Mouse (Mus musculus): Measurements from ENCODE around the gene Tprgl. TPM values are rescaled to one million over a fixed set of nuclear protein-coding genes. Genes with fewer than 3 reads are reported as not detected.

The Tprgl gene
- polyA plus RNA-seq, 1 experiment, result 105 TPM

DNA sequence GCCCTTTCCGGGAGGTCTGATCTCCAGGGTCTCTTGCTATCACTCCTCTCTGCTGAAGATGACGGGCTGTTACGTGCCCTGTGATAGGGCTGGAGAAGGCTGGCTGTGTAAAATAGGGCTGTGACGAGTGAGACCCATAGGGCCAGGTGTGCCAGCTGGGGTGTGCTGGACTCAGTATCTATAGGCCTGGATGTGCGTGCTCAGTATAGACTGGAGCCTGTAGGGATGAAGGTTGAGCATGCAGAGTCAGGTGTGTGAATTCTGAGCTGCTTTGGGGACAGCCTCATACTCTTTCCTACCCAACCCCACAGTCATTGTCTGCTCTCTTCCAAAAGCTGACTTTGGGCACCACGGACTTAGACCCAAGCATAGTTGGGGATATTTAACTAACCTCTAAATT, 37.5 kb upstream of the Tprgl start:
- no peak overlapping the region for H3K27ac ChIP-seq (ENCODE audit: control insufficient read depth, insufficient read depth, low read depth, low read length, poor library complexity)
- H3K4me1 ChIP-seq (ENCODE audit: control insufficient read depth, insufficient read depth, low read length), result no peaks in the 10 kb centered on the region
- no peak overlapping the region for H3K4me3 ChIP-seq (replicated peaks; ENCODE audit: control insufficient read depth, low read depth, low read length)
- TF ChIP-seq CTCF (IDR thresholded peaks at IDR 0.05; ENCODE audit: control insufficient read depth, insufficient read depth, low read length) (no peak), POLR2A (IDR thresholded peaks at IDR 0.05; ENCODE audit: borderline replicate concordance, control insufficient read depth, low read depth, low read length) (no peak)
- WGBS, result 79% methylated on average over 6 of the region's 6 CpGs

DNA sequence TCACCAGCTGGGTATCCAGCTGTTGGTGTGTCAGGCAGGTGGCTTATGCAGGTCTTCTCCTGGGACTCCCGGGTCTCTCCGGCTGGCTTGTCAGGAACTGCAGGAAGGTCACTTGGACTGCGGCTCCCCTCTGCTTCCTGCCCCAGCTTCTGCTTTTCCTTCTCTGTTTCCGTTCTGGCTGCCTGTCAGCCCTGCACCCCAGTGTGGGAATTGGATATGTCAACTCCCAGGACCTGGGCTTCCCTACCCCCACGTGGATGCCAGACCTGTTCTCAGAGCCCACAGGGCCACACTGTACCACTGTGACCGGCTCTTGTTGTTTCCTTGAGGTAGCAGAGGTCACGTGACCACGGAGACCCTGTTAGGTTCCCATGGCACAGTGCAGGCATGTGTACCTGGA, 28.5 kb upstream of the Tprgl start:
- Histone ChIP-seq H3K4me3 (replicated peaks; ENCODE audit: control insufficient read depth, low read depth, low read length) (no peak overlapping the region), H3K4me1 (ENCODE audit: control insufficient read depth, insufficient read depth, low read length) (no peaks in the 10 kb centered on the region), H3K27ac (ENCODE audit: control insufficient read depth, insufficient read depth, low read depth, low read length, poor library complexity) (no peak overlapping the region)
- under 1% methylated on average over 8 of the region's 8 CpGs for WGBS
- TF ChIP-seq POLR2A (IDR thresholded peaks at IDR 0.05; ENCODE audit: borderline replicate concordance, control insufficient read depth, low read depth, low read length) (no peak), CTCF (IDR thresholded peaks at IDR 0.05; ENCODE audit: control insufficient read depth, insufficient read depth, low read length) (no peak)

DNA sequence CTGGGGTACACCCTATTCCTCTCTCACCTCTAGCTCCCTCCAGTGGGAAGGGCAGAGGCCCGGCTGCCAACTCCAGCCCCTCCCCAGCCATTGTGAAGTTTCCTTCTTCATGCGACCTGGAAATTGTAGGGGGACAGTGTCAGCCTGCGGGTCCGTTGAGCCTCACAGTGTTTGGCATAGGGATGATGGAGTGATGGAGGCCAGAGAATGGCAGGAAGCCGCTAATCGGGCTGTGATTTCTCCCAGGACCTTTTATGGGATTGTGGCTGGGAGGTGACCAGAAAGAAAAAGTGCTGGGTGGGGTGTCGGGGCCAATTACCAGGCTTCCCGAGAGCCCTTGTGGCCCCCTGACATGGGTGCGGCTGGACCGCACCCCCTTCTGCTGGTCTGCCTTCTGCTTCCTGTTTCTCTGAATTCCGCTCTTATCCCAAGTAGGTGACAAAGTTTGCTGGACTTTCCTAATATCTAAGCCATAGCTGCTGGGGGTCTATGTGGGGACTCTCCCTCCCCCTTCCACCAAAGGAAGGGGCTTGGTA, 25.6 kb upstream of the Tprgl start:
- no peaks in the 10 kb centered on the region for H3K4me1 ChIP-seq (ENCODE audit: control insufficient read depth, insufficient read depth, low read length)
- H3K4me3 ChIP-seq (replicated peaks; ENCODE audit: control insufficient read depth, low read depth, low read length), result no peak overlapping the region
- TF ChIP-seq POLR2A (IDR thresholded peaks at IDR 0.05; ENCODE audit: borderline replicate concordance, control insufficient read depth, low read depth, low read length) (no peak), CTCF (IDR thresholded peaks at IDR 0.05; ENCODE audit: control insufficient read depth, insufficient read depth, low read length) (no peak)
- WGBS, result 79% methylated on average over 11 of the region's 11 CpGs
- no peak overlapping the region for H3K27ac ChIP-seq (ENCODE audit: control insufficient read depth, insufficient read depth, low read depth, low read length, poor library complexity)

DNA sequence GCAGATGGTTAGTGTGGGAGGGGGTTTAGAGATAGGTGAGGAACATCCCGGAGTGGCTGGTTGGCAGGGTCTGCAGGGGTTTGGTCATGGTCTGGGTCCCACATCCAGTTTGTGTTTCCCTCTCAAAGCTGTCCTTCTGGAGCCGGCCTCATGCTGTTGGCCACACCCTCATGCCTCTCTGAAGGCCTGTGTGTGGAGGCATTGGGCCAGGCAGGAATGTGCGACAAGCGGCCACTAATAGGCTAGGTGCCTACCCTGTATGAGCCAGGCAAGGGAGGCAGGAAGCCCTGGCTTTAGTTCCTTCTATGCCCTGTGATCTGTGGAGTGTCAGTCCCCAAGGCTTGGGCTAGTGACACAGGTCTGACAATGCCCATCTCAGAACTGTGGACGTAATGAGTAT, 24.5 kb upstream of the Tprgl start:
- Histone ChIP-seq H3K4me3 (replicated peaks; ENCODE audit: control insufficient read depth, low read depth, low read length) (no peak overlapping the region), H3K27ac (ENCODE audit: control insufficient read depth, insufficient read depth, low read depth, low read length, poor library complexity) (no peak overlapping the region), H3K4me1 (ENCODE audit: control insufficient read depth, insufficient read depth, low read length) (no peaks in the 10 kb centered on the region)
- TF ChIP-seq CTCF (IDR thresholded peaks at IDR 0.05; ENCODE audit: control insufficient read depth, insufficient read depth, low read length) (no peak), POLR2A (IDR thresholded peaks at IDR 0.05; ENCODE audit: borderline replicate concordance, control insufficient read depth, low read depth, low read length) (no peak)
- 80% methylated on average over 5 of the region's 5 CpGs for WGBS

DNA sequence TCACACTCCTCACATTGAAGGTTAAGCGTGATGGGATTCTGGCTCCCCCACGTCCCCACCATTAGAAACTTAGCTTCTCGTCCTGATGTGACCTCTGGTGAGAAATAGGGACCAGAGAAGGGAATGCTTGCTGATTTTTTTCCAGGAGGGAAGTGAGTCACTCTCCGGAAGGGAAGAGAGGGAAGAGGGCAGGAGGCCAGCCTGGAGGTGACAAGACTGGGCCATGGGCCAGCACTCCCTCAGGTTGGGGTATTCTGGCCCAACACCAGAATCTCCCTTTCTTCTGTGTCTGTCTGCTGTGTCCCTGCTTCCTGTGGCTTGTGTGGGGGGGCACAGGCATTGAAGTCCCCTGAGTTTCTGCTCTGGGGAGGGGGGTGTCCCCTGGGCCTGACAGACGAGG, 23.1 kb upstream of the Tprgl start:
- TF ChIP-seq CTCF (IDR thresholded peaks at IDR 0.05; ENCODE audit: control insufficient read depth, insufficient read depth, low read length), result no peak
- TF ChIP-seq POLR2A (IDR thresholded peaks at IDR 0.05; ENCODE audit: borderline replicate concordance, control insufficient read depth, low read depth, low read length), result no peak
- no peaks in the 10 kb centered on the region for H3K4me1 ChIP-seq (ENCODE audit: control insufficient read depth, insufficient read depth, low read length)
- 72% methylated on average over 5 of the region's 5 CpGs for WGBS

DNA sequence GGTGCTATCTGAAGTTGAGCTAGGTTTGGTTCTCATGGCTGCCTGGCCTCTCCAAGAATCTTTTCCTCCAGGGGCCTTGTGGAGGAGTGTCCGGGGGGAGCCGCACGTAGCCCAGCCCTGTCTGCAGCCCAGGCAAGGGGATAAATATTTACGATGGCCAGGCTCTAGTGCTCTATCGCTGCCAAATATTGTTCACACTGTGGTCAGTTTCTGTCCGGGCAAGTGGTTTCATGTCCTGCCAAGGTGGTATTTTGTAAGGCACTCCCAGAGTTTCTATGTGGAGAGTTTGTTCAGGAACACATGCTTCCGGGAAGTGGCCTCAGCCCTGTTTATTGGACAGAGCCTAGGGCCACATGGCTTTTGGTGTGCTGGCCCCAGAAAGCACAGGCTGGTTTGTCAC, 20.5 kb upstream of the Tprgl start:
- no peak for TF ChIP-seq CTCF (IDR thresholded peaks at IDR 0.05; ENCODE audit: control insufficient read depth, insufficient read depth, low read length)
- TF ChIP-seq POLR2A (IDR thresholded peaks at IDR 0.05; ENCODE audit: borderline replicate concordance, control insufficient read depth, low read depth, low read length), result no peak
- WGBS, result 85% methylated on average over 7 of the region's 7 CpGs
- Histone ChIP-seq H3K4me3 (replicated peaks; ENCODE audit: control insufficient read depth, low read depth, low read length) (no peak overlapping the region), H3K27ac (ENCODE audit: control insufficient read depth, insufficient read depth, low read depth, low read length, poor library complexity) (no peak overlapping the region), H3K4me1 (ENCODE audit: control insufficient read depth, insufficient read depth, low read length) (no peaks in the 10 kb centered on the region)

More for the DNA sequence above, 23.1 kb upstream of the Tprgl start:
- H3K4me3 ChIP-seq (replicated peaks; ENCODE audit: control insufficient read depth, low read depth, low read length), result no peak overlapping the region
- H3K27ac ChIP-seq (ENCODE audit: control insufficient read depth, insufficient read depth, low read depth, low read length, poor library complexity), result no peak overlapping the region

DNA sequence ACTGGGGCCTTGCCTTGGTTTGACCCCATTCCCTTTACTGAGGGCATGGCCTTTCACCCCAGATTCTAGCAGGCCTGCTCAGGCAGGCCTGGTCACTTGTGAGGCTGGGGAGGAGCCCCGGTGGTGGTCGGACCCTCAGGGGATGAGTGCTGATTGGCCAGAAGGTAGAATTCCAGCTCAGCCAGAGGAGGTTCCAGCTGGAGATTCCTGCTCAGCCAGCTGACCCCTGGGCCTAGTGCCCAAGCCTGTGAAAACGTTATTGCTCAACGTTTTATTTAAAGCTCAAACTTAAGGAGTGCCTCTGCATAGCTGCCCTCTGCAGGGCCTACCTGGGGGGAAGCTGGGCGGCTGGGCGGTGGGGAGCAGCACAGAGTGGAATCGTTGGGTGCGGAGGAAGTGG, 16.8 kb upstream of the Tprgl start:
- Histone ChIP-seq H3K4me3 (replicated peaks; ENCODE audit: control insufficient read depth, low read depth, low read length) (no peak overlapping the region), H3K4me1 (ENCODE audit: control insufficient read depth, insufficient read depth, low read length) (no peaks in the 10 kb centered on the region), H3K27ac (ENCODE audit: control insufficient read depth, insufficient read depth, low read depth, low read length, poor library complexity) (no peak overlapping the region)
- TF ChIP-seq CTCF (IDR thresholded peaks at IDR 0.05; ENCODE audit: control insufficient read depth, insufficient read depth, low read length), result no peak
- TF ChIP-seq POLR2A (IDR thresholded peaks at IDR 0.05; ENCODE audit: borderline replicate concordance, control insufficient read depth, low read depth, low read length), result no peak
- WGBS, result 53% methylated on average over 8 of the region's 8 CpGs

DNA sequence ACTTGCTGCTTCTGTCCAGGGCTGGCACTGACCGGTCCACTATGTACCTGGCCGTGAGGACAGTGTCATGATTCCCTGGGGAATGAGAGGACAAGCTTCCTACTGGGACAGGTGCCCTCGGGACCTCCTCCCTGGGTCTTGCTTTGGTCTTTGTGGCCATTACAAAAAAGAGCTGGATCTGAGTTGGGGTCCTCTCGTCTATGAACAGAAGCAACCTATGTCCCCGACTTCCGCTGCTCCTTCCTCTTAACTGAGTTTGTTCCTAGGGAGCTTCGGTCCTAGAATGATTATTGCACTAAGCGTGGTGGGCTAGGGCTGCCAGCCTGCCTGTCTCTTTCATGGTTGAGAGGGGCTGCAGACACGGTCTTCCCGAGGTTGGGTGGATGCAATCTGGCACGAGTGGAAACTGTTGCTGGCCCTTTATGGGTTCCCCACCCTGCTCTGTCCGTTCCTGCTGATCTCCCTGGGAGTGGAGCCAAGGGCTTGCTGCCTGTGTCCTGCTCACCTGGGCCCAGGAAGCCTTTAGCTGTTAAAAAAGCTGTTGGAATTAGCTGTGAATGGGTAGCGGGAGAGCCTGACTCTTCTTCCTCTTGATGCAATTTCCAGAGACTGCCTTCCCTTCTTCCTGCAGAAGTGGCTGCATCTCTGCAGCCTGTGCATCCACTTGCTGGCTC, 11.6 kb upstream of the Tprgl start:
- H3K27ac ChIP-seq (ENCODE audit: control insufficient read depth, insufficient read depth, low read depth, low read length, poor library complexity), result no peak overlapping the region
- H3K4me1 ChIP-seq (ENCODE audit: control insufficient read depth, insufficient read depth, low read length), result no peaks in the 10 kb centered on the region
- 45% methylated on average over 13 of the region's 13 CpGs for WGBS
- no peak for TF ChIP-seq POLR2A (IDR thresholded peaks at IDR 0.05; ENCODE audit: borderline replicate concordance, control insufficient read depth, low read depth, low read length)
- no peak for TF ChIP-seq CTCF (IDR thresholded peaks at IDR 0.05; ENCODE audit: control insufficient read depth, insufficient read depth, low read length)
- no peak overlapping the region for H3K4me3 ChIP-seq (replicated peaks; ENCODE audit: control insufficient read depth, low read depth, low read length)
